Mouse (Mus musculus) E14TG2a.4 (cell line): ENCODE measurements at regions not wholly inside any gene's neighbourhood (a gene's known extent, or its start where the extent isn't known, plus 50 kb on each side); places are given as distances from the start of the nearest gene placed in this dataset.

ENCODE experiments used
- H3K27me3 ChIP-seq: 2 replicates; pipeline ENCODE4 v1.6.1; 2014; ENCODE audit warnings: low read length, control low read depth; ENCODE audit not compliant: insufficient read depth
- H3K36me3 ChIP-seq: 2 replicates; pipeline ENCODE4 v1.6.1; 2014; ENCODE audit warnings: low read length, control low read depth; ENCODE audit not compliant: insufficient read depth
- H3K4me1 ChIP-seq: replicated peaks from 2 replicates; pipeline ENCODE4 v1.6.1; 2014; ENCODE audit warnings: low read depth, low read length, control low read depth
- H3K4me3 ChIP-seq: replicated peaks from 2 replicates; pipeline ENCODE4 v1.5.1; 2014; ENCODE audit warnings: mild to moderate bottlenecking, low read length
- H3K9me3 ChIP-seq: 2 replicates; pipeline ENCODE4 v1.6.1; 2014; ENCODE audit warnings: low read length, control low read depth
- CTCF ChIP-seq: conservative IDR thresholded peaks from 2 replicates; pipeline ENCODE4 v1.5.1; 2014; ENCODE audit warnings: low read length
- NANOG ChIP-seq: IDR thresholded peaks from 2 replicates; pipeline ENCODE4 v1.6.1; 2014; ENCODE audit warnings: borderline replicate concordance, low read length, mixed read lengths
- POU5F1 ChIP-seq: IDR thresholded peaks from 2 replicates; pipeline ENCODE4 v1.6.1; 2014; ENCODE audit warnings: low read length, borderline replicate concordance

DNA sequence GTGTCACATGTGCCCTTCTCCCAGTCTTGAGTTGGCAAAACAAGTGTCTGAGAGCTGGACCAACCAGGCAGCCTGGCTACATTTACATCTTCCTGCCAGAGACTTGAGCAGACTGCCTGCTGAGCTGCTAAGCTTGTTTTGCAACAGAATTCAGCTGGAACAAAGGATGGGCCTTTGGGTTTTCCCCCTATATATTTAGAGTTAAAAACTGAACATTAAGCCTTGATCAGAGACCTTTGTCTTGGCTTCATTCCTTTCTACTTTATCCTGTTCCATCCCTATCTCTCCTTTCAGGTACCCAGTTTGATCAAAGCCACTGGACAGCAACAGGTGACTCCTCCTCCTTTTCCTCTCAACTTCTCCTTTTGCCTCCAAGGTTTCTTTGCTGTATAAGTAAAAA, 1125.3 kb downstream of the Grik2 start:
- H3K36me3 ChIP-seq = no peaks in the 10 kb centered on the region
- no peak for TF ChIP-seq CTCF
- TF ChIP-seq NANOG = peak; percentile 64; the same call in 1 of the 2 replicates
- H3K27me3 ChIP-seq = no peaks in the 10 kb centered on the region

DNA sequence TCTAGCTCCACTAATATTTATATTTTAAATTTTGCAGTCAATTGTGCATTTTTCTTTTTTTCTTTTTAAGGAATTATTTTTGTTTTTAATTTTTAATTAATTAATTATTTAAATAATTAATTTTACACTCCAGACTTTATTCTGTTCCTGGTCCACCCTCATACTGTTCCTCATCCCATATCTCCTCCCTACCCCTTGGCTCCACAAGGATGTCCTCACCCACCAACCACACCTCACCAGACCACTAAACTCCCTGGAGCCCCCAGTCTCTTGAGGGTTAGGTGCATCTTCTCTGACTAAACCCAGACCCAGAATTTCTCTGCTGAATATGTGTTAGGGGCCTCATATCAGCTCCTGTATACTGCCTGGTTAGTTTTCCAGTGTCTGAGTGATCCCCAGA, 1142.8 kb downstream of the Grik2 start:
- Histone ChIP-seq H3K4me1 (no peaks in the 10 kb centered on the region), H3K4me3 (no peak overlapping the region), H3K9me3 (no peaks in the 10 kb centered on the region), H3K36me3 (no peaks in the 10 kb centered on the region), H3K27me3 (no peaks in the 10 kb centered on the region)
- TF ChIP-seq CTCF (no peak), POU5F1 (no peak), NANOG (no peak)

More for the DNA sequence above, 1125.3 kb downstream of the Grik2 start:
- Histone ChIP-seq H3K4me3 (no peak overlapping the region), H3K9me3 (no peaks in the 10 kb centered on the region), H3K4me1 (peaks cover 7% of the 10 kb centered on the region)
